Mouse (Mus musculus) mesoderm, embryonic 11.5 days (tissue): Measurements from ENCODE around the gene Mpg.

Source experiments
- DNase-seq: peaks from one replicate; pipeline ENCODE4 v3.0.0-alpha.2; 2012; ENCODE audit warnings: low read depth, low spot score

Mpg gene

GRCm38 (mm10) chr11:32230220-32230619 is 3.9 kb downstream of the Mpg start:
- no peak for DNase-seq

- DNase-seq = no peak
Observed at GRCm38 (mm10) chr11:32231125-32231524, 4.8 kb downstream of the Mpg start.

GRCm38 (mm10) chr11:32232848-32233247 is 6.5 kb downstream of the Mpg start:
- DNase-seq = no peak

GRCm38 (mm10) chr11:32233895-32234294 is 7.6 kb downstream of the Mpg start:
- no peak for DNase-seq

GRCm38 (mm10) chr11:32234816-32235485 is 8.6 kb downstream of the Mpg start:
- DNase-seq = no peak

- DNase-seq = no peak
Observed at GRCm38 (mm10) chr11:32235646-32236045, 9.3 kb downstream of the Mpg start.

- no peak for DNase-seq
Observed at GRCm38 (mm10) chr11:32236132-32236531, 9.8 kb downstream of the Mpg start.

GRCm38 (mm10) chr11:32236712-32237410 is 10.6 kb downstream of the Mpg start:
- peak; percentile 44 for DNase-seq

GRCm38 (mm10) chr11:32237411-32237795 is 11.1 kb downstream of the Mpg start:
- DNase-seq = no peak

GRCm38 (mm10) chr11:32238093-32238860 is 12.0 kb downstream of the Mpg start:
- peak; percentile 66 for DNase-seq

GRCm38 (mm10) chr11:32241391-32241790 is 15.1 kb downstream of the Mpg start:
- DNase-seq = no peak

GRCm38 (mm10) chr11:32242209-32242608 is 15.9 kb downstream of the Mpg start:
- DNase-seq = no peak

- DNase-seq = no peak
Observed at GRCm38 (mm10) chr11:32243205-32243955, 17.1 kb downstream of the Mpg start.

GRCm38 (mm10) chr11:32244064-32244463 is 17.8 kb downstream of the Mpg start:
- DNase-seq = no peak

- DNase-seq = no peak
Observed at GRCm38 (mm10) chr11:32244617-32245016, 18.3 kb downstream of the Mpg start.

GRCm38 (mm10) chr11:32245614-32246013 is 19.3 kb downstream of the Mpg start:
- DNase-seq = no peak

GRCm38 (mm10) chr11:32247068-32247467 is 20.8 kb downstream of the Mpg start:
- DNase-seq = no peak

- no peak for DNase-seq
Observed at GRCm38 (mm10) chr11:32248350-32248749, 22.0 kb downstream of the Mpg start.

- DNase-seq = no peak
Observed at GRCm38 (mm10) chr11:32250880-32251763, 24.8 kb downstream of the Mpg start.

GRCm38 (mm10) chr11:32253121-32253520 is 26.8 kb downstream of the Mpg start:
- no peak for DNase-seq

GRCm38 (mm10) chr11:32256146-32256545 is 29.8 kb downstream of the Mpg start:
- DNase-seq = no peak
